Mouse (Mus musculus) CH12.LX (cell line): ENCODE measurements around the gene Pcsk6.

Experiments used
- BHLHE40 ChIP-seq: IDR thresholded peaks from 2 replicates; pipeline ENCODE4 v1.6.1; 2011; ENCODE audit warnings: mild to moderate bottlenecking, low read depth, low read length, improper control_type of control experiment
- CTCF ChIP-seq, 2 experiments: IDR thresholded peaks in 1 of 2; conservative IDR thresholded peaks in 1 of 2; 2 replicates each; pipeline ENCODE4 v1.5.1; 2011 to 2012; ENCODE audit warnings: low read depth in 2 of 2, low read length in 2 of 2, improper control_type of control experiment in 1 of 2, inconsistent platforms in 1 of 2, mild to moderate bottlenecking in 1 of 2, moderate library complexity in 1 of 2
- EP300 ChIP-seq: IDR thresholded peaks from 2 replicates; pipeline ENCODE4 v1.6.1; 2011; ENCODE audit warnings: low read length, improper control_type of control experiment
- HCFC1 ChIP-seq: IDR thresholded peaks from 2 replicates; pipeline ENCODE4 v1.6.1; 2012; ENCODE audit warnings: low read depth, mild to moderate bottlenecking, inconsistent platforms, low read length, improper control_type of control experiment
- MAFK ChIP-seq: IDR thresholded peaks from 2 replicates; pipeline ENCODE4 v1.6.1; 2011; ENCODE audit warnings: low read length, improper control_type of control experiment; ENCODE audit not compliant: insufficient replicate concordance
- MAX ChIP-seq: IDR thresholded peaks from 2 replicates; pipeline ENCODE4 v1.6.1; 2011; ENCODE audit warnings: low read length, improper control_type of control experiment
- POLR2A ChIP-seq: IDR thresholded peaks from 2 replicates; pipeline ENCODE4 v1.6.1; 2011; ENCODE audit warnings: low read depth, mild to moderate bottlenecking, improper control_type of control experiment, low read length
- RAD21 ChIP-seq: IDR thresholded peaks from 2 replicates; pipeline ENCODE4 v1.6.1; 2011; ENCODE audit warnings: low read depth, mild to moderate bottlenecking, low read length, improper control_type of control experiment, moderate library complexity
- USF1 ChIP-seq: IDR thresholded peaks from 2 replicates; pipeline ENCODE4 v1.6.1; 2014; ENCODE audit warnings: low read depth, mild to moderate bottlenecking, inconsistent platforms, low read length, improper control_type of control experiment

GRCm38 (mm10) chr7:66044617-66045016 is 183.1 kb downstream of the Pcsk6 start:
- TF ChIP-seq MAFK: no peak
- no peak for TF ChIP-seq EP300
- no peak for TF ChIP-seq USF1
- no peak for TF ChIP-seq CTCF (conservative IDR thresholded peaks at IDR 0.05 in 1 of 2, IDR thresholded peaks at IDR 0.05 in 1 of 2; ENCODE audit: low read depth in 2 of 2, low read length in 2 of 2)
- TF ChIP-seq POLR2A: no peak
- no peak for TF ChIP-seq RAD21
- no peak for TF ChIP-seq MAX
- no peak for TF ChIP-seq HCFC1
- no peak for TF ChIP-seq BHLHE40
